Mouse (Mus musculus) MEL (cell line): Measurements from ENCODE around the gene Tcf7.
A peak's percentile ranks its signal among the peaks of the same experiment; 100 is the strongest.

Experiments used
- CTCF ChIP-seq, 3 experiments: IDR thresholded peaks in 2 of 3; conservative IDR thresholded peaks in 1 of 3; 2 replicates each; pipeline ENCODE4 v1.5.1; 2011 to 2012; ENCODE audit warnings: low read length in 3 of 3, low read depth in 2 of 3, mild to moderate bottlenecking in 2 of 3, improper control_type of control experiment in 1 of 3, inconsistent platforms in 1 of 3, mixed read lengths in 1 of 3, moderate library complexity in 1 of 3; ENCODE audit not compliant: control insufficient read depth in 1 of 3, insufficient read depth in 1 of 3, poor library complexity in 1 of 3, severe bottlenecking in 1 of 3
- E2F4 ChIP-seq: IDR thresholded peaks from 2 replicates; pipeline ENCODE4 v1.6.1; 2011; ENCODE audit warnings: low read depth, low read length, improper control_type of control experiment, borderline replicate concordance
- EP300 ChIP-seq, 2 experiments: IDR thresholded peaks; 2 replicates each; pipeline ENCODE4 v1.6.1; 2011; ENCODE audit warnings: improper control_type of control experiment in 2 of 2, low read length in 2 of 2, low read depth in 1 of 2, mild to moderate bottlenecking in 1 of 2
- ETS1 ChIP-seq: IDR thresholded peaks from 2 replicates; pipeline ENCODE4 v1.6.1; 2012; ENCODE audit warnings: low read depth, mild to moderate bottlenecking, inconsistent platforms, low read length, improper control_type of control experiment, moderate library complexity
- GABPA ChIP-seq: IDR thresholded peaks from 2 replicates; pipeline ENCODE4 v1.6.1; 2012; ENCODE audit warnings: low read depth, mild to moderate bottlenecking, inconsistent platforms, low read length, improper control_type of control experiment, moderate library complexity
- GATA1 ChIP-seq: IDR thresholded peaks from 2 replicates; pipeline ENCODE4 v1.6.1; 2011; ENCODE audit warnings: low read depth, low read length, improper control_type of control experiment
- JUND ChIP-seq: IDR thresholded peaks from 2 replicates; pipeline ENCODE4 v1.6.1; 2011; ENCODE audit warnings: low read depth, mild to moderate bottlenecking, improper control_type of control experiment, low read length
- POLR2A ChIP-seq, 2 experiments: IDR thresholded peaks; 2 replicates each; pipeline ENCODE4 v1.6.1; 2011 to 2012; ENCODE audit warnings: low read length in 2 of 2, mild to moderate bottlenecking in 2 of 2, control low read depth in 1 of 2, improper control_type of control experiment in 1 of 2, low read depth in 1 of 2, moderate library complexity in 1 of 2; ENCODE audit not compliant: control insufficient read depth in 1 of 2, insufficient read depth in 1 of 2, poor library complexity in 1 of 2
- SIN3A ChIP-seq: IDR thresholded peaks from 2 replicates; pipeline ENCODE4 v1.6.1; 2012; ENCODE audit warnings: low read length, improper control_type of control experiment, inconsistent platforms
- TCF12 ChIP-seq: IDR thresholded peaks from 2 replicates; pipeline ENCODE4 v1.6.1; 2014; ENCODE audit warnings: low read depth, mild to moderate bottlenecking, inconsistent platforms, low read length, improper control_type of control experiment, moderate library complexity
- UBTF ChIP-seq: IDR thresholded peaks from 2 replicates; pipeline ENCODE4 v1.6.1; 2012; ENCODE audit warnings: low read depth, mild to moderate bottlenecking, inconsistent platforms, low read length, improper control_type of control experiment, moderate library complexity, borderline replicate concordance; ENCODE audit not compliant: insufficient read depth
- ZMIZ1 ChIP-seq: IDR thresholded peaks from 2 replicates; pipeline ENCODE4 v1.6.1; 2012; ENCODE audit warnings: low read depth, mild to moderate bottlenecking, inconsistent platforms, low read length, improper control_type of control experiment, moderate library complexity

- no peak for TF ChIP-seq ZMIZ1
- TF ChIP-seq ETS1, result no peak
- peak; percentile 37 to 90 (median 82) for TF ChIP-seq CTCF (IDR thresholded peaks at IDR 0.05 in 2 of 3, conservative IDR thresholded peaks at IDR 0.05 in 1 of 3; ENCODE audit: control insufficient read depth in 1 of 3, insufficient read depth in 1 of 3, low read depth in 2 of 3, low read length in 3 of 3, poor library complexity in 1 of 3, severe bottlenecking in 1 of 3)
- 0 out of 2 replicates have a peak, but pooled peaks have one; percentile 32 for TF ChIP-seq SIN3A
- 0 out of 2 replicates have a peak, but pooled peaks have one; percentile 38 for TF ChIP-seq JUND
- no peak for TF ChIP-seq TCF12
- TF ChIP-seq GABPA, result peak; percentile 62; the same call in 1 of the 2 replicates
- TF ChIP-seq EP300 (IDR thresholded peaks at IDR 0.05; ENCODE audit: low read depth in 1 of 2, low read length in 2 of 2), result no peak
- no peak for TF ChIP-seq E2F4
- no peak for TF ChIP-seq POLR2A (IDR thresholded peaks at IDR 0.05; ENCODE audit: control insufficient read depth in 1 of 2, insufficient read depth in 1 of 2, low read depth in 1 of 2, low read length in 2 of 2, poor library complexity in 1 of 2)
- TF ChIP-seq GATA1, result no peak
- no peak for TF ChIP-seq UBTF
These were observed 20.9 kb downstream of the Tcf7 start for GRCm38 (mm10) chr11:52261937-52262336.
